Comparison of ENCODE assay signal across 8 mouse cellular contexts in genomic region chr11:23770510-23770759, GRCm38 (mm10). TPM values are rescaled to one million over a fixed set of nuclear protein-coding genes. Genes with fewer than 3 reads are reported as not detected.
DNase-seq lines count a peak whose midpoint lies in the region; ATAC-seq and TF ChIP-seq lines count a peak whose summit lies in the region.

No protein-coding gene starts in this region.

- H3K4me3 ChIP-seq in gastrocnemius, adult 2 months = peak overlapping the region; percentile 93
- peak overlapping the region; percentile 45 for H3K4me3 ChIP-seq in C2C12 (ENCODE audit: insufficient read depth, poor library complexity, severe bottlenecking)
- H3K4me3 ChIP-seq in forebrain, embryonic 11.5 days (ENCODE audit: low read depth, low read length) = peak overlapping the region; percentile 68
- H3K4me3 ChIP-seq in liver, embryonic 13.5 days (replicated peaks) = peak overlapping the region; percentile 75

- H3K79me2 ChIP-seq in C2C12 (ENCODE audit: control insufficient read depth, insufficient read depth) = peaks cover 32% of the 10 kb centered on the region

- no peaks in the 10 kb centered on the region for H3K36me3 ChIP-seq in C2C12 (ENCODE audit: control insufficient read depth, insufficient read depth)
- H3K36me3 ChIP-seq in forebrain, embryonic 11.5 days (ENCODE audit: control insufficient read depth, insufficient read depth, low read length) = no peaks in the 10 kb centered on the region
- H3K36me3 ChIP-seq in liver, embryonic 13.5 days = no peaks in the 10 kb centered on the region

- peak overlapping the region; percentile 88 for H3K4me2 ChIP-seq in forebrain, embryonic 11.5 days (ENCODE audit: low read depth, low read length, severe bottlenecking)
- H3K4me2 ChIP-seq in liver, embryonic 13.5 days = peak overlapping the region; percentile 89

- intact Hi-C loops in gastrocnemius, adult 2 months (cut with DNase I) = loop anchor here (2.0 kb wide), 2 partner anchors 106 to 124 kb away; partner anchors contain the start of genes Papolg, Pex13 and Pus10

- H3K4me1 ChIP-seq in forebrain, embryonic 11.5 days (replicated peaks; ENCODE audit: control insufficient read depth, insufficient read depth, low read length) = 0 out of 2 replicates have a peak, but pooled peaks cover 2% of the 10 kb centered on the region
- peaks cover 14% of the 10 kb centered on the region for H3K4me1 ChIP-seq in liver, embryonic 13.5 days (replicated peaks)

- DNase-seq in gastrocnemius, adult 2 months = no peak
- DNase-seq in gastrocnemius, adult 8-10 months (ENCODE audit: low spot score in 2 of 2) = no peak
- no peak for DNase-seq in forebrain, embryonic 11.5 days (ENCODE audit: low spot score)
- no peak for DNase-seq in liver, embryonic 13.5 days
- DNase-seq in urinary bladder, adult 2 months (ENCODE audit: low spot score) = no peak
- DNase-seq in retina, embryonic 14.5 days (ENCODE audit: low spot score) = no peak

- peak overlapping the region; percentile 62 for H3K9ac ChIP-seq in forebrain, embryonic 11.5 days (ENCODE audit: low read length)
- H3K9ac ChIP-seq in liver, embryonic 13.5 days = peak overlapping the region; percentile 74

- peak overlapping the region; percentile 100 for H3K27ac ChIP-seq in gastrocnemius, adult 2 months
- H3K27ac ChIP-seq in forebrain, embryonic 11.5 days (ENCODE audit: low read depth, low read length) = peak overlapping the region; percentile 72; the same call in 1 of the 2 replicates
- peak overlapping the region; percentile 75 for H3K27ac ChIP-seq in liver, embryonic 13.5 days

- no peak for ATAC-seq in forebrain, embryonic 11.5 days (replicated peaks; ENCODE audit: low FRiP score)
- ATAC-seq in liver, embryonic 13.5 days (ENCODE audit: low read depth) = no peak
- no peak; the same call in 1 of the 2 replicates for ATAC-seq in megakaryocyte-erythroid progenitor cell, adult 5-6 weeks (replicated peaks; ENCODE audit: low FRiP score, low TSS enrichment, poor library complexity, severe bottlenecking)

- TF ChIP-seq CTCF in gastrocnemius, adult 2 months (IDR thresholded peaks at IDR 0.05) = no peak
- TF ChIP-seq CTCF in C2C12 (IDR thresholded peaks at IDR 0.05; ENCODE audit: control insufficient read depth, insufficient read depth, insufficient read length) = no peak

- no peaks in the 10 kb centered on the region for H3K9me3 ChIP-seq in forebrain, embryonic 11.5 days (ENCODE audit: control insufficient read depth, low read length)
- no peaks in the 10 kb centered on the region for H3K9me3 ChIP-seq in liver, embryonic 13.5 days (replicated peaks)

- WGBS in forebrain, embryonic 11.5 days = 0% methylated on average over 24 of the region's 24 CpGs
- under 1% methylated on average over 24 of the region's 24 CpGs for WGBS in liver, embryonic 13.5 days (ENCODE audit: insufficient replicate concordance)

- peak overlapping the region; percentile 60 for H3ac ChIP-seq in C2C12 (ENCODE audit: control insufficient read depth, insufficient read length, low read depth)

- H3K79me3 ChIP-seq in C2C12 (ENCODE audit: low read depth) = peaks cover 5% of the 10 kb centered on the region

- no peaks in the 10 kb centered on the region for H3K27me3 ChIP-seq in C2C12 (ENCODE audit: control insufficient read depth, insufficient read depth, insufficient read length)
- peaks cover 5% of the 10 kb centered on the region; the same call in 1 of the 2 replicates for H3K27me3 ChIP-seq in forebrain, embryonic 11.5 days (ENCODE audit: control insufficient read depth, insufficient read depth, low read length)
- H3K27me3 ChIP-seq in liver, embryonic 13.5 days = peaks cover 31% of the 10 kb centered on the region

TF ChIP-seq in C2C12, 6 proteins besides CTCF, POLR2A, EP300 and RAD21:
- TF ChIP-seq MYOG (IDR thresholded peaks at IDR 0.05; ENCODE audit: control insufficient read depth, extremely low read depth, insufficient read length) (no peak), USF1 (IDR thresholded peaks at IDR 0.05; ENCODE audit: low read depth) (no peak), FOSL1 (IDR thresholded peaks at IDR 0.05; ENCODE audit: insufficient read depth, low read length, poor library complexity, severe bottlenecking) (no peak), MYOD1 (IDR thresholded peaks at IDR 0.05; ENCODE audit: control insufficient read depth, insufficient read length, low read depth) (no peak), CEBPB (IDR thresholded peaks at IDR 0.05; ENCODE audit: low read depth) (no peak), MAX (IDR thresholded peaks at IDR 0.05) (no peak)
TF ChIP-seq in C2C12: peak in this region for 0.

RNA-seq across cellular contexts. Expression of gene Rel, which starts 0.3 kb away (rescaled TPM):
- 1 to 10 TPM; 3.1 to 3.8 TPM for total RNA-seq in gastrocnemius, adult 2 months (2021)
- total RNA-seq in gastrocnemius, adult 8-10 months (2022) = 1 to 10 TPM; 2.8 to 3.7 (median 3.6) TPM
- 0.73 TPM for polyA plus RNA-seq in C2C12 (2012; fragmentation: generic; extraction: Trizol)
- 0.63 and 0.67 TPM in 2 replicates for polyA plus RNA-seq in forebrain, embryonic 11.5 days (2014; fragmentation: Nextera tagmentation; extraction: Ambion mirVana)
- 0.33 and 0.41 TPM in 2 replicates for polyA plus RNA-seq in liver, embryonic 13.5 days (2015; fragmentation: Nextera tagmentation; extraction: Ambion mirVana)
- polyA plus RNA-seq in urinary bladder, adult 2 months (2012; rRNA removed) = 3.2 and 3.6 TPM in 2 replicates
- 0.44 and 1.7 TPM in 2 replicates for total RNA-seq in megakaryocyte-erythroid progenitor cell, adult 5-6 weeks (2014; fragmentation: Nextera tagmentation)
- 1.9 and 3.0 TPM in 2 replicates for total RNA-seq in megakaryocyte-erythroid progenitor cell, adult 5-6 weeks (2017)
